Mouse (Mus musculus) ZHBTc4 (cell line): ENCODE measurements around the gene Nmt1.

ENCODE experiments used
- DNase-seq: peaks from one replicate; pipeline ENCODE4 v3.0.0-alpha.2; 2011; ENCODE audit warnings: low read depth, low spot score

Gene Nmt1

DNA sequence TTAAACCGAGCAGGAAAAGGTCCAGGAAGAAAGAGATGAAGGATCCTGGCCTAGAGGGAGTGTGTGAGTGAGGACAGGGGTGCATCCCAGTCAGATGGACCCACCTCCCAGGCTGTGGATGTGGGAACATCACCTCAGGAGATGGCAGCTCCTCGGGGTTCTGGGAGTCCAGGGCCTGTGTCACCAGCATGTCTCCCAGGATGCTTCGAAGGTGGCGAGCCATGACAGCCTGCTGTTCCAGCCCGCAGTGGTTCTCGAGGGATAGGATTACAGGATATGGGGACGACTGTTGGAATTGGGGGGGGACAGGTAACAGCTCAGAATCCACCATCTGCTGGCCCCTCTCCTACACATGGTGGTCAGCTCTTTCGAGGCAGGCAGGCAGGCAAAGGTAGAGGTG, 48.6 kb downstream of the Nmt1 start:
- no peak for DNase-seq

DNA sequence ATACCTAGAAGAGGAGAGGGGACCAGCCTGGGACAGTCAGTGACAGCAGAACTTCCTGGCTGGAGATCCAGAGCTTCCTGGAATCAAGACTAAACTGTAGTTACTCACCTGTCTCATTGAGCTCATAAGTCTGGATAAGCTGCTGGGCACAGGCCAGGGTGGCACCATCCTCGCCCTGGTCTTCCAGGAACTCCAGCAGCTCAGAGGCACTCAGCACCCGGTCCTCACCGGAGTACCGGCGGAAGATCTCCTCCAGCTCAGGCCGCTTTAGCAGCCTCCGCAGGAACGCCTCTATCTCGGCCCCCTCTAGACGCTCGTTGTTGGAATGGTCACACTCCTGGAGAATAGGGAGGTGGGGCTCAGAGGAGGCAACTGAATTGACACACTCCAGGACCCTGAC, 50.1 kb downstream of the Nmt1 start:
- DNase-seq, result no peak

DNA sequence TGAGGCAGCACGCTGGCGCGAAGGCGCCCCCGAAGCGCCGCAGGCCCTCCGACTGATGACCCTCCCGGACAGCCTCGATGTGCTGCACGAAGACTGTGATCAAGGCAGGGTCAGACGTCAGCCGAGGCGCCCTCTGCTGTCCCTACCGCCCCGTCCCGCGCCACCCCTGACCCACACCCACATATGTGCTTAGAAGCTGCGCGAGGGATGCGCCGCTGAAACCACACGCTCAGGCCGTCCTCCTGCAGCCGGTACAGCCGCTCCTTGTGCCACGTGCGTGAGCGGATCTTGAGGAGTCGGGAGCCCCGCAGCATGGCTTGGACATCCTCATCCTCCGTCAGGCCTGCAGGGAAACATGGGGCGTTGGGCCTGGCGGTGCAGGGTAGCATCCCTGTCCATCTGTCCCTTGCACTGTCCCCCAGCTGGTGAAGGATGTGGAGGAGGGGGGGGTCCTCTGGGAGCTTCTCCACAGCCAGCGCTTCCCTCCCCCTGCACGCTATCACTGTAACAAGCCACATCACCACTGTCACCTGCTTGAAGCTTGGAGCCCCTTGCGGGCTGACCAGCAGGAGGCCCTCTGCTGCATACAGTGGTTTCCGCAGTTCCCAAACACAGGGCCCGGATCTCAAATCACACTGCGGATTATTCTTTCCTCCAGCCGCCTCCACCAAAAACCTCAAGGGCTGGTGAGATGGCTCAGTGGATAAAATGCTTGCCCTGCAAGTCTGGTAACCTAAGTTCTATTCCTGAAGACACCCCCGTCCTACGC, 52.5 kb downstream of the Nmt1 start:
- DNase-seq, result peak; percentile 48

DNA sequence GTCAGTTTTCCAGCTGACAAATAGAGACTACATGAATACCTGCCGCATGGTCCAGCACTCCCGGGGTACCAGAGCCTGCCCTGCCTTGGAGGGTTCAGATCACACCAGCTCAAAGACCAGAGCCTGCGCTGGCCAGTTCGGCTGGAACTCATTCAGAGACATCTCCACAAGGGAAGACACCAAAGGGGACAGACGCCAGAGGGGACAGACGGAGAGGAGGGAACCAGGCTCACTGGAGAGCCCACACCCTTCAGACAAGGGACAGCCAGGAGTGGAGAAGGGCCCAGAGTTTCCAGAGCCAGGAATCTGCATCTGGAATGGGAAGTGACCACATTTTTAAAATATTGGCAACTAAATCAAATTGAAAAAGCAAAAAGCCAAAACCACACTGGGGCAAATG, 53.6 kb downstream of the Nmt1 start:
- no peak for DNase-seq

- no peak for DNase-seq
Measured at GRCm38 (mm10) chr11:103093306-103093705, 65.3 kb downstream of the Nmt1 start.

DNA sequence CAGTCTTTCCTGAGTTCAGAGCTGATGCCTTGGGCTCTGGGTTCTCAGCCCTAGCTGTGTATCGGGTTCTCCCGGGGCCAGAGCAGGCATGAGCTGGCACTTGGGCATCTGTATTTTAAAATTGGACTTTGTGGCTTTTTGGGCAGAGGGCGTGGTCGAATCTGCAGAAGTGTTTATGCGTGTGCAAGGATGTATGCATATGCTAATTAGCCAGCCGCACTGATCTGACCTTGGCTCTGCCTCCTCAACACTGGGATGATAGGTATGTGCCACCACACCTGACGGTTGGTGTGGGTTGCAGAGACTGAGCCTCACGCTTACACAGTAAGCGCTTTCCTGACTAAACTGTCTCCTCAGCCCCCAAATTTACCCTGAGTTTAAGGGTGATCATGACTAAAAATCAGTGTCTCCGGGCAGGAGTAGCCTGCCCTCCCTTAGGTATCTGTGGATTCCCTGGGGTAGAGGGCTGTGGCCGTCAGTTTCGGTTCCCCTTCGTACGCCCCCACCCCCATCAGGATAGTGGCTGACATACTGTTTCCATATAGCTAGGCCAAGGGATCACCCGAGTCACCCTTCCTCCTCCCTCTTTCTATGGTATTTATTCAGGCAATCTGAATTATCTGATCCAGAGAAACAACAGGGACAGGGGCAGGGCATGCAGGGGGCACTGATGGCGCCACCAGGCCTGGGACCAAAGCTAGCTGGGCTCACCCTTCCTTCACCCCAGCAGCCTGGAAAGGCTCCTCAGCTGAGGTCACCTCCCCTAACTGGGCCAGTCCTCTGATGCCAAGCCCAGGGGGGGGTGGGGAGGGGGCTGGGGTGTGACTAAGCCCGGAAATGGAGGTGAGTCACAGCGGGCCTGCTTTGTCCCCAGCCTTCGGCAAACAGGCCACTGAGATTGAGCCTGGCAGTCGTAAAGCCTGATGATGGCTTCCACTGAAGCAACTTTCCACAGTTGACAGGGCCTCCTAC, 66.2 kb downstream of the Nmt1 start:
- peak; percentile 63 for DNase-seq

DNA sequence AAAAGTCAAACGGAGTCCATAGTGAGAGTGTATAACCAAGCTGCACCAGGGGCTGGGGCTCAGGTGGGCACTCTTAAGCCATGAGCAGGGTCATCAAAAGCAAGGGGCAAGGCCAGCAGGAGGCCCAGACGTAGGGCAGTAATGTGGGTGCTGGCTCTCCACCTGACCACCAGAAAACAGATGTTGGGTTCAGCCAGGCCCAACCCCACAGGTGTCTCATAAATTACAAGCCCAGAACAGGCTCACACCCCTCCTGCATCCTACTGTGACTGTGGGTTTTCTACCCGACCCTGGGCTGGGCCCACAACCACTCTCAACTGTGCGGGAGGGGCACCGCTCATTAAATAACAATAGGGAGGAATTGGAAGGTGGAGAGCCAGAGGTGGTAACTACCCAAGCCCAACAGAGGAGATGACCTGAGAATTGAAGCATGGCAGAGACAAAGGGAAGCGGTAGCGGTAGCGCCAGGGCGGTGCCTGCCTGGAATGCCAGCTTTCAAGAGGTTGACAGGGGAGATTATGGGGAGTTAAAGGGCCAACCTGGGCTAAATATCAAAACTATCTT, 67.2 kb downstream of the Nmt1 start:
- peak; percentile 81 for DNase-seq

DNA sequence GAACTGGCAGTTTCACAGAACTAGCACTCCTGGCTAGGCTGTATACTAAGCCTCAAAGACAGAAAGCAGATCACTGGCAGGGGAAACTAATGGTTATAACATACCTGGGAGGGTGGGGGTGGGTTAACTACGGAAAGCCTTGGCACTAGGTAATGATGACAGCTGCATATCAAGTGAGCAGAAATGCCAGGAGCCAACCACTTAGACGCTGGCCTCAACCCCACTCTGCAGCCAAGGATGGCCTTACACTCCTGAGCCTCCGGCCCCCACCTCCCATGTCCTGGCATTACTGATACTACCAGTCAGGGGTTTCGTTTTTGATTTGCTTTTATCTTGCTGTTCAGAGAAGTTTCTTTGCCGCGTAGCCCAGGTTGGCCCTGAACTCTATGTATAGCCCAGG, 67.8 kb downstream of the Nmt1 start:
- DNase-seq, result no peak

GRCm38 (mm10) chr11:103096979-103097894, 69.2 kb downstream of the Nmt1 start:
- peak; percentile 67 for DNase-seq

- DNase-seq, result no peak
Measured at GRCm38 (mm10) chr11:103098531-103099190, 70.7 kb downstream of the Nmt1 start.

GRCm38 (mm10) chr11:103099352-103099940, 71.5 kb downstream of the Nmt1 start:
- no peak for DNase-seq

GRCm38 (mm10) chr11:103100361-103100760, 72.4 kb downstream of the Nmt1 start:
- no peak for DNase-seq

DNA sequence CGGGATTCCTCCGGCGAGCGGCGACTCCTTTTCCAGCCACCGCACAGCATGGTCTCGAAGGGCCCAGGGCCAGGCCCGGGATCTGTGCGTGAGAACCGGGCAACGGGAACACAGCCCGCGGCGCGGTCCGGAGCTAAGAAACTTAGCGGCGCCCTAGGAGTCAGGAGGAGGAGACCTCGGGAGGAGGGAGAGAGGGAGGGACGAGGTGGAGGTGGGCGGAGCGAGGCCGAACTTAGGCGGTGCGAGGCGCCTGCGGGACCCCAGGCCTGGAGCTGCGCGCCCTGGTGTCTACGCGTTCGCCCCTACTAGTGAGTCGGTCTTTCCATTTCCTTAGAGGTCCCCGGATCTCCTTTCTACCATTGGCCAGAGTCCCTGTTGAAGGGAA, 73.5 kb downstream of the Nmt1 start, which contains the start of the genes Plcd3 and Acbd4:
Plcd3 (minus strand) TSS at position 178 of the 385 bp plus-strand sequence.
Acbd4 (plus strand) TSS at position 202 of the 385 bp plus-strand sequence.
- DNase-seq, result peak; percentile 88

GRCm38 (mm10) chr11:103101866-103102501, 74.0 kb downstream of the Nmt1 start:
- peak; percentile 49 for DNase-seq

DNA sequence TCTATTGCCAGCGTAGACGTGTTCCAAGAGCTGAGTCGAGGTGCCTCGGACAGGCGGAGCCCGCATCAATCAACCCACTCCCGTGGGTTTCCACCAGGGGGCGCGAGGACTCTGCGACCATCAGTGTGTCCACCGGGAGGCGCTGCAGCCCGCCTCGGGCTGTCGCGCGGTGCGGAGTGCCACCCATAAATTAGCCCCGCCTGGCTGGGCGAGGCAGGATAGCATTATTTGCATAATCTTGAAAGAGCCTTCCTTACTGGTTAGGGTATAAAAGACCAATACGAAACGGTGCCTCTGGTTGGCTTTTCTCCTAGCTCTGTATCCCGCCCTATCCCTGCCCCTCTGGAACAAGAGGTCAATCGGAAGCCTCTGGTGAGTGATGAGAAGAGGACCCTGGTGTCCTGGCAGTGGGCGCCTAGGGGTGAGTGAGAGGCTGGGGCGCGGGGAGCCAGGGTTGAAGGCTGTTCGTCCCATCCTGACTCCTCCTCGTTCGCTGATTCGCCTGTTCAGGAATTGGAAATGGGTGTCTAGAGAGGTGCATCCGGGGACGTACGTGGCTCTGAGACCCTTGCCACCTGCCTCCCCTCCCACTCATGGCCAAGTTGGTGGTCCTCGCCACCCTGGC, 74.8 kb downstream of the Nmt1 start:
- peak; percentile 99 for DNase-seq

DNA sequence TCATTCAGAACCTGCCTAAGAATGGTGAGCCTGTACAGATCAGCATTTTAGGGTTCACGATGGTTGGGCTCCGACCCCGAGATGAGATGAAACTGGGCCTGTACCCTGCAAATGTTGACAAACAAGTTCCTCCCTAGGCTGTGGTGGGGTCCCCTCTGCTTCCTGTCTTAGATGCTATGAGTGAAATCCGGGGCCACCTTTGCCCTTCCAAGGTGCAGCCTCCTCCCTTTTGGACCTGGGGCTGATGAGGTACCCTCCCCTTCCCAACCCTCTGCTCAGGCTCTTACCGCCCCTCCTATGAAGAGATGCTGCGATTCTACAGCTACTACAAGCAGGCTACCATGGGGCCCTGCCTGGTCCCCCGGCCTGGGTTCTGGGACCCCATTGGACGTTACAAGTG, 75.6 kb downstream of the Nmt1 start:
- DNase-seq, result no peak

GRCm38 (mm10) chr11:103104469-103104868, 76.5 kb downstream of the Nmt1 start:
- no peak for DNase-seq

- DNase-seq, result no peak
Measured at GRCm38 (mm10) chr11:103105180-103105725, 77.3 kb downstream of the Nmt1 start.

GRCm38 (mm10) chr11:103105810-103106209, 77.8 kb downstream of the Nmt1 start:
- DNase-seq, result no peak
